Mouse (Mus musculus): ENCODE results near the gene Adam6b. TPM values are rescaled to one million over a fixed set of nuclear protein-coding genes. Genes with fewer than 3 reads are reported as not detected.
"Not testable (repeated sequence)": the region's sequence is repeated elsewhere in the genome, so short reads cannot be mapped to it uniquely, and the experiment has no call there.

The Adam6b gene
- not detected in 2 replicates for polyA plus RNA-seq (2016; fragmentation: Nextera tagmentation; extraction: Ambion mirVana)

DNA sequence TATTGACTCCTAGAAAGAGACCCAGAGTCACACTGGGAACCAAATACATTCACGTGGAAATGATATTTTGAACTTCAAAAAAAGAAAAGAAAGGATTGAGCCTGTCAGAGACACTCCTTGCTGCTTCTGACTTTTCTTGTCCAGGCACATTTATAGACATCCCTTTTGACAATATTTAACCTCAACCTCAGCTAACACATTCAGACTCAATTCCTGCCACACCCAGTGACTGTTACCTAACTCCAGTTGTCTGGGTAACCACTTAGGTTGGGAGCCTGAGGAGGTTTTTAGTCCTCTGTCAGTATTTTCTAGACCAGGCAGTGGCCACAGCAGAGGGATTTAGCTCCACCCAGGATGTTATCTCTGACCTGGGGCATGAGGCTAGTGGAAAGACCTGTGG, at the start of gene Adam6b:
Adam6b (plus strand) TSS at position 301 of the 400 bp plus-strand sequence.
- not testable (repeated sequence) for H3K27me3 ChIP-seq; H3K36me3 ChIP-seq; H3K4me1 ChIP-seq; ATAC-seq (ENCODE audit: low FRiP score, low read depth); H3K4me3 ChIP-seq; H3K27ac ChIP-seq (replicated peaks); H3K9ac ChIP-seq (replicated peaks); H3K9me3 ChIP-seq; H3K4me2 ChIP-seq (replicated peaks)
- WGBS = 90% methylated on average over 1 of the region's 1 CpGs

DNA sequence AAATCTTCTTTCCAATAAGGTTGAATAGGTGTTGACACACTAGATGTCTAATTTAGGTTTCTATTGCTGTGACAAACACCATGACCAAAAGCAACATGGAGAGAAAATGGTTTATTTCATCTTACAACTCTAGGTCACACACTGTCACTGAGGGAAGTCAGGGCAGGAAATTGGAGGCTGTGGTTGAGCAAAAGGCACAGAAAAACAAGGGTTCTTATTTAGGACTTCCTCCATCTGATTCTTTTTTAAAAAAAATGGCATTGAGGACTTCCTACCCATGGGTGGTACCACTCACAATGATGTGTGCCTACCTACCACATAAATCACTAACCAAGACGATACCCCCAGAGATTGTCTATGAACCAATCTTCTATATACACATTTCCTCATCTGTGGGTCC, 43.2 kb upstream of the Adam6b start:
- Histone ChIP-seq H3K4me1 (no peaks in the 10 kb centered on the region), H3K4me3 (no peak overlapping the region), H3K27me3 (no peaks in the 10 kb centered on the region), H3K36me3 (no peaks in the 10 kb centered on the region), H3K4me2 (replicated peaks) (no peak overlapping the region), H3K9ac (replicated peaks) (no peak overlapping the region), H3K9me3 (0 out of 2 replicates have a peak, but pooled peaks cover 3% of the 10 kb centered on the region), H3K27ac (replicated peaks) (no peak overlapping the region)
- ATAC-seq (ENCODE audit: low FRiP score, low read depth) = no peak
- WGBS = 87% methylated on average over 1 of the region's 1 CpGs

DNA sequence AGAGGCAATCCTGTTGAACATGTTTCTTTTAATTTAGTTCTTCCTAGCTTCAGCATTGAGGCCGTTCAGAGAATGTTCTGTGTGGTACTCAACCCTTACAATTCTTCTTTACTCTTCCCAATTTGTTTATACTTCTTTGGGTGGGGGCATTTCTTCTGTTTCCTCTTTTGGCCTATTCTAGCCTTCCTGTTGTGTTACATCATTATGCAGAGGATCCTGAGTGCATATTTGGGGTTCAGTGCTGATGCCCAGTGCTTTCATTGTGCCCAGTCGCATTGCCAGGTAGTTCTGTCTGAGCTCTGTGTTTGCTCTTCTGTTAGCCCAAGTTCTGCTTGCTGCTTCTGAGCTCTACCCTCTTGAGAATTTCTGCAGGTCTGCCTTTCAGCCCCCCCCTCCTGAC, 13.1 kb upstream of the Adam6b start:
- Histone ChIP-seq H3K4me3 (no peak overlapping the region), H3K27me3 (no peaks in the 10 kb centered on the region), H3K27ac (replicated peaks) (no peak overlapping the region), H3K9ac (replicated peaks) (no peak overlapping the region), H3K4me1 (no peaks in the 10 kb centered on the region), H3K9me3 (peaks cover 15% of the 10 kb centered on the region; the same call in 1 of the 2 replicates), H3K4me2 (replicated peaks) (no peak overlapping the region), H3K36me3 (no peaks in the 10 kb centered on the region)
- WGBS = 73% methylated on average over 2 of the region's 2 CpGs
- ATAC-seq (ENCODE audit: low FRiP score, low read depth) = no peak

DNA sequence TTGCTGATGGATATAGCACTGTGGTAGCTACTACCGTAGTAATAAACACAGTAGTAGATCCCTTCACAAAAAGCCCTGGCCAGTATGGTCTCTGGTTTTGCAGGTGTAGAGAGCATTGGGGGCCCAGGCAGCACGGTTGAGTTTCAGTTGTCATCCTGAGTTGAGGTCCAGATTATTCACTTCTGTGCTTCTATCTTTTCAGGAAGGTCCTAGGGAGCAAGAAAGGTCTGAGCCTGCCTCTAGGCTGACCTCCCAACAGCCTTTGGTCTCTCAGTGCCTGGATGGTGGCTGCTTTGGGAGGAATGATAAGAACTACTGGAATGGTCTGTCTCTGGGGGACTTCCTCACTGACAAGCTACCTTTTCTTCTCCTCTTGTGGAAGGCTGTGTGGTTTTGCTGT, 7.2 kb upstream of the Adam6b start:
- 77% methylated on average over 2 of the region's 2 CpGs for WGBS
- Histone ChIP-seq H3K27ac (replicated peaks) (no peak overlapping the region), H3K4me1 (no peaks in the 10 kb centered on the region), H3K9me3 (peaks cover 29% of the 10 kb centered on the region), H3K4me3 (no peak overlapping the region), H3K9ac (replicated peaks) (no peak overlapping the region), H3K4me2 (replicated peaks) (no peak overlapping the region), H3K36me3 (no peaks in the 10 kb centered on the region), H3K27me3 (no peaks in the 10 kb centered on the region)
- no peak for ATAC-seq (ENCODE audit: low FRiP score, low read depth)

DNA sequence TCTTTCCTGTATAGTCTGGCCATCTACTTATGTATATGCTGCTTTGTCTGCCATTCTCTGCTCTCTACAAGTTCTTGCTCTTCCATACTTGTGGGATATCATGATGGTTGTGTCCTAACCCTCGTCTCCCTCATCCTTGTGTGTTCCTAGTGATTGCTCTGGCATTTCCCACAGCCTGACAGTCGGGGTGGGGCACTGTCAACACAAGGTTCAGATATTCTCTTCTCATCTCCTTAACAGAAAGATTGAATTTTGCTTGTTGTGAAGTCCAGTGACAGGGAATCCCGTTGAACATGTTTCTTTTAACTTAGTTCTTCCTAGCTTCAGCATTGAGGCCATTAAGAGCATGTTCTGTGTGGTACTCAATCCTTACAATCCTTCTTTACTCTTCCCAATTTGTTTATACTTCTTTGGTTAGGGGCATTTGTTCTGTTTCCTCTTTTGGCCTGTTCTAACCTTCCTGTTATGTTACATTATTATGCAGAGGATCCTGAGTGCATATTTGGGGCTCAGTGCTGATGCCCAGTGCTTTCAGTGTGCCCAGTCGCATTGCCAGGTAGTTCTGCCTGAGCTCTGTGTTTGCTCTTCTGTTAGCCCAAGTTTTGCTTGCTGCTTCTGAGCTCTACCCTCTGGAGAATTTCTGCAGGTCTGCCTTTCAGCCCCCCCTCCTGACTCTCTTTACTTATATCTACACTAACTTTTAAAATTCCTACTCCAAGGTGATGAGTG, 6.5 kb upstream of the Adam6b start:
- no peak for ATAC-seq (ENCODE audit: low FRiP score, low read depth)
- Histone ChIP-seq H3K4me2 (replicated peaks) (no peak overlapping the region), H3K9me3 (peaks cover 29% of the 10 kb centered on the region), H3K27ac (replicated peaks) (no peak overlapping the region), H3K9ac (replicated peaks) (no peak overlapping the region), H3K36me3 (no peaks in the 10 kb centered on the region), H3K4me3 (no peak overlapping the region), H3K27me3 (no peaks in the 10 kb centered on the region), H3K4me1 (no peaks in the 10 kb centered on the region)
- WGBS = 64% methylated on average over 4 of the region's 4 CpGs

DNA sequence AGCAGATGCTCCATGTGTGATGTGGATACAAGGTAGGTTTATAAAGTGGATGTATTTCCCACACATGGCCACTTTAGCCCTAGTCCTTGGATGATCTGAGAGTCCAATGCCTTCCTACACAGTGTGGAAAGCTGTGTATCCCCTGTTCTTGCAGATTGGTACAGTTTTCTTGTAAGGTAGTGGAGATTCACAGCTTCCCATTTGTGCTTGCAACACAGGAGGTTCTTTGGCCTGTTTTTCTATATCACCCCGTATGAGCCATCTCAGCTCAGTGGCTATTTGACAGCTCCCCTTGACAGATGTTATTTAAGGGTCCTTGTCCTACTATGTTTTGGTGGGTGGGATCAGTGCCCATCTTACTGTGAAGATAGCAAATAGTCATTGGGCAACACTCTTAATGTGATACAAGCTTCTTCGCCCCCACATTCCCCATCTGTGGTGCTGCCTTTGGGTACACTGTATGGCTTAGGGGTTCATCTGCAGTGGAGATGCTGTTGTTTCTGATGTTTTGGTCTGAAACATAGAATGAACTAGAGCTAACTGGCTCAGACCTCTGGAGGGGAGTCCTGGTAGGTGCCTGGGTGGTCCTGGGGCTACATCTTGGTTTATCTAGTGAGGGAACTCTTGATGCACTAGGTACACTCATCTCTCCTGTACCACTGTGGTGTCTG, 5.7 kb upstream of the Adam6b start:
- Histone ChIP-seq H3K4me1 (no peaks in the 10 kb centered on the region), H3K27ac (replicated peaks) (no peak overlapping the region), H3K36me3 (no peaks in the 10 kb centered on the region), H3K9ac (replicated peaks) (no peak overlapping the region), H3K4me2 (replicated peaks) (no peak overlapping the region), H3K27me3 (no peaks in the 10 kb centered on the region), H3K4me3 (no peak overlapping the region), H3K9me3 (peaks cover 27% of the 10 kb centered on the region)
- WGBS = 89% methylated on average over 2 of the region's 2 CpGs
- ATAC-seq (ENCODE audit: low FRiP score, low read depth) = no peak

DNA sequence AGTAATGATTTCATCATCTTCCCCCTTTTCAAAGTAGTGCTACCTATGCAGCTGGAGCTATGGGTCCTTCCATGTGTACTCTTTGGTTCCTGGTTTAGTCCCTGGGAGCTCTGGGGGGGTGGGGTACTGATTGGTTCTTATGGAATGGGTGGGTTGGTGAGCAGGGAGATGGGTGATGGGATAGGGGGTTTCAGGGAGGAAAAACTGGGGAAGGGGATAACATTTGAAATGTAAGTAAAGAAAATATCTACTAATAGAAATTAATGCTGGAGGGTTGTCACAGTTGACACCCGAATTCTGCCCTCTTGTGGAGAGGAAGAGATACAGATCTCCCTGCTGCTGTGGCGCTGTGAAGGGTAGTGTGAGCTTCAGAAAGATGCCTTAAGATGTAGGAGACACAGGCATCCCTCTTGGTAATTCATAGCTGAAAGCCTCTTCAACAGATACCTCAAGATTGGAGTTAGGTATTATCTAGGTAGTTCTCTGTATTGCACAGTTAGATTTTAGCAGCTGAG, 4.3 kb upstream of the Adam6b start:
- 37% methylated on average over 2 of the region's 2 CpGs for WGBS

DNA sequence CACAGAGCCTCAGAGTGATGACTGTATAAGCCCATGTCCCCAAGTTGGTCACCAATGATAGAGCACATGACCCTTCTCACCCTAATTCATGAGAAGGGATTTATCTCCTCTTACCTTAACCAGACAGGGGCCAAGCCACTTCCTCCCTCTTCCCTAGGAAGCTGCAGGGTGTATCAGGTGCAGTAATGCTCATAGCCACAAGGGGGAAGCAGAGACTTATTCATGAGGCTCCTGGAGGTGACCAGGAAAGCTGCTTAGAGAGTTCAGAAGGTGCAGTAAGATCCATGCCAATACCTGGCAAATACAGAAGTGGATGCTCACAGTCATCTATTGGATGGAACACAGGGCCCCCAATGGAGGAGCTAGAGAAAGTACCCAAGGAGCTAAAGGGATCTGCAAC, 1.6 kb upstream of the Adam6b start:
- not testable (repeated sequence) for H3K27ac ChIP-seq (replicated peaks); H3K36me3 ChIP-seq; H3K4me1 ChIP-seq; H3K27me3 ChIP-seq; H3K9ac ChIP-seq (replicated peaks); H3K4me3 ChIP-seq; H3K4me2 ChIP-seq (replicated peaks); ATAC-seq (ENCODE audit: low FRiP score, low read depth)
- peaks cover 13% of the 10 kb centered on the region for H3K9me3 ChIP-seq

More for the DNA sequence above, 4.3 kb upstream of the Adam6b start:
- no peak for ATAC-seq (ENCODE audit: low FRiP score, low read depth)
- peaks cover 22% of the 10 kb centered on the region for H3K9me3 ChIP-seq
- H3K4me1 ChIP-seq = no peaks in the 10 kb centered on the region
- no peak overlapping the region for H3K9ac ChIP-seq (replicated peaks)
- H3K4me2 ChIP-seq (replicated peaks) = no peak overlapping the region
- H3K27ac ChIP-seq (replicated peaks) = no peak overlapping the region
- H3K4me3 ChIP-seq = no peak overlapping the region
- H3K36me3 ChIP-seq = no peaks in the 10 kb centered on the region
- H3K27me3 ChIP-seq = no peaks in the 10 kb centered on the region

DNA sequence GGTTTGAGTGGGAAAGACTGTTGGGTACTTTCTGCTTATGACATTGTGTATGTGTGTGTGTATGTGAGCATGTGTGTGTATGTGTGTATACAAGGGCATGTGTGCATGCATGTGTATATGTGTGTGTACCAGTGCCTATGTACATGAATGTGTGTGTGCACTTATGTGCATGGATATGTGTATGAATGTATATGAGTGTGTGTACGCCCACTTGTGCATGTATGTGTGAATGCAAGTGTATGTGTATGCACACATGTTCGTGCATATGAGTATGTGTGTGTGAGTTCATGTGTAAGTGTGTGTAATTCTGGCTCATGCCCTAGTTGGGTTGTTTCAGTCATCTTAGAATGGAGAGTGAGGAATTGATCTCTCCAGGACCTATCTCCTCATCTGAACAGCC, 36.6 kb downstream of the Adam6b start:
- peaks cover 25% of the 10 kb centered on the region for H3K9me3 ChIP-seq
- H3K27ac ChIP-seq (replicated peaks) = no peak overlapping the region
- no peak overlapping the region for H3K4me3 ChIP-seq
- WGBS = 75% methylated on average over 2 of the region's 2 CpGs
- H3K9ac ChIP-seq (replicated peaks) = no peak overlapping the region
- no peaks in the 10 kb centered on the region for H3K4me1 ChIP-seq
- no peaks in the 10 kb centered on the region for H3K36me3 ChIP-seq
- H3K27me3 ChIP-seq = no peaks in the 10 kb centered on the region
- H3K4me2 ChIP-seq (replicated peaks) = no peak overlapping the region
- no peak for ATAC-seq (ENCODE audit: low FRiP score, low read depth)

Other genes starting within 250 kb of the Adam6b start
- gene Adam6a, start 54.4 kb downstream of the Adam6b start, polyA plus RNA-seq (2016; fragmentation: Nextera tagmentation; extraction: Ambion mirVana) = not detected in 2 replicates

All from midbrain, embryonic 12.5 days (tissue).